Mouse (Mus musculus) MEL-GATA-1-ER (cell line): Measurements from ENCODE around the gene Myrip.
"Not testable (repeated sequence)": the region's sequence is repeated elsewhere in the genome, so short reads cannot be mapped to it uniquely, and the experiment has no call there.

Experiments used
- DNase-seq: peaks from one replicate; pipeline ENCODE4 v3.0.0-alpha.2; 2012; ENCODE audit warnings: low read depth; ENCODE audit errors: extremely low read depth

Myrip gene

GRCm38 (mm10) chr9:120395188-120395587 is 93.9 kb downstream of the Myrip start:
- no peak for DNase-seq

DNA sequence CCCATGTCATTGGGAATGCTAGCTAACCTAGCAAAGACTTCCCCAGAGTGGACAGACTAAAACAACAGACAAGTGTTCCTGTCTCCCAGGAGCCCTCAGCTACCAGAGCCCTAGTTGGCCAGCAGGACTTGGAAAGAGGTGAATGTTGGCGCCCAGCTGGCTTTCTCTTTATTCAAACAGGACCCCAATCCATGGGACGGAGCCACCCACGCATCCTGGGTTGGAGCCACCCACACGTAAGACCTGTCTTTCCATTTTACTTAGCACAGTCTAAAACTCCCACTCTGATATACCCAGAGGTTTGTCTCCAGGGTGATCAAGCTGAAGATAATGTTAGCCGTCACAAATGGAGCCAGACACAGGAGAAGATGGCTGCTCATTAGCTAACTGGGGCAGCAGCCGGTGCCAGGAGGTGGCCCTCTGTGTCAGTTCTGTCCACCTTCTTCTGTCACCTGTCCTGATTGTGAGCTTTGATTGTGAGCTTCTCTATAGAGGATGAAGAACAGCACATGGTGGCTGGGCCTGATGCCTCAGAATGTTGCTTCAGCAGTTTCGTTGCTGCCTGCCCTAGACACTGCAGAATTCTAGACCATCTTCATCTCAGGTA is 95.4 kb downstream of the Myrip start:
- no peak for DNase-seq

- DNase-seq, result no peak
Measured at GRCm38 (mm10) chr9:120398289-120398688, 97.0 kb downstream of the Myrip start.

GRCm38 (mm10) chr9:120399537-120399936 is 98.2 kb downstream of the Myrip start:
- DNase-seq, result not testable (repeated sequence)

GRCm38 (mm10) chr9:120402368-120402767 is 101.1 kb downstream of the Myrip start:
- no peak for DNase-seq

GRCm38 (mm10) chr9:120403661-120404060 is 102.3 kb downstream of the Myrip start:
- DNase-seq, result no peak

DNA sequence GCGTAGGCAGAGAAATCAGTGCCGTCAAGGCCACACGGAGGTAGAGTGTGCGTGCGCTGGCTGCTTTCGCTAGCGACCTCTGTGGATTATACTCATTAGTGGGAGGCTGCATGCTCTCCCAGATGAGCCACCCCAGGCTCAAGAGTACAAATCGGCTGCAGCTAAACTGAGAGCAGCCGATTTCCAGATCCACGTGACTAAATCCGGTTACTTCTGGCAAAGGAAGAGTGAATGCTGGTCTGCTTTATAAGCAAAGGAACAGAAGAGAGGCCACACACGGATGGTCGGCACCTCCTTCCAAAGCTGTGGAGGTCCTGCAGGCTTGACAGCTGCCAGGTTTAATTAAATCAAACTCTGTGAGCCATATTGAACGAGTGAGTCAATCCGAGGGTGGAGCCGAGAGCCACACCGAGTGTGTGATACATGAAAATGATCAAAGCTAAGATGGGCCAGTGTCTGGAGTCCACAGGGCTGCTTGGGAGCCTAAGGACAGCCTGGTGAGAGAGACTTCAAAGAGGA is 108.4 kb downstream of the Myrip start:
- no peak for DNase-seq

DNA sequence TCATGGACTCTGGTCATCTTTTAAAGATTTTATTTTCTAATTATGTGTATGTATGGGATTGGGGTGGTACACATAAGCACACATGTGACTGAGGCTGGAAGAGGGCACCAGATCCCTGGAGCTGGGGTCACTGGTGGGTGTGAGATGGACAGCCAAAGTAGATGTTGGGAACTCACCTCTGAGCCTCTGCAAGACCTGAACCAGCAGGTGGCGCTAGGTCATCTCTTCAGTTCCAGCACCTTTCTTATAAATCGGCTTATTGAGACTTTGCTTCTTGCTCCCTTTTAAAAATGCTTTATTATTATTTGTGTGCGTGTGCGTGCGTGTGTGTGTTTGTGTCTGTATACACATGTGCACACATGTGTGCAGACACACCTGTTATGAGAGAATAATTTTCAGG is 109.1 kb downstream of the Myrip start:
- DNase-seq, result no peak

- peak; percentile 62 for DNase-seq
Measured at GRCm38 (mm10) chr9:120415504-120415903, 114.2 kb downstream of the Myrip start.

DNA sequence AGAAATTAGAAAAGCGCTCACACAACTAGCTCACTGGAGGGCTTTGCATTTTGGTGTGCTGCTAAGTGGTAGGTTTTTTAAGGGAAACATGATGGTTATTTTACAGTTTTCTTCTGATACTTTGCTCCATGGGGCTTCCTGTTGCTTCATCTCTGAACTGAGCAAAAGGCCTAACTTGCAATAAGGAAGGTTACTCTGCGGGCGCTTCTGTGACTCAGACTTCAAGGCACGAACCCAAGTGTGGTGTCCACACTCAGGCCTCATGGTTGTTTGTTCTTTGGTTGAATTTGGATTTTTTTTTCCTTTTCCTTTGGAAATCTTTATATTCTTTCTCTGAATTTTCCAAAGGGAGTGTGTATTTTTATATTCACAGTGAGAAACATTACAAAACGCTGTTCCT is 114.8 kb downstream of the Myrip start:
- no peak for DNase-seq

DNA sequence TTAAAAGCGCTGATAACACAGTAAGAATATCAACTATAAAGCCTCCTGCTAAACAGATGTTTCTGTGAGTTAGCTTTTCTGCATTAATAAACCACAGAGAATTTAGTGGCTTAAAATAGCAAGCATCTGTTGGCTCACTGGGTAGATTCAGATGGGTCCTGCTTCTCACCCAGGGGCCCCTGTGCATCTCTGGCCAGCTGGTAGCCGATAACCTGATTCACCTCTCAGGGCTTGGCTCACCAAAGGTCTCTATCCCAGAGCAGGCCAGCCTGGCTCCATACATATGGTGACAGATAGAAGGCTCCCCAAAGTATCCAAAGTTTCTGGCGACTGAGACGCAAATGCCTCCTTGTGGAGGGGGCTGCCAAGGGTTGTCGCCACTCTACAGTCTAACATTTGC is 115.4 kb downstream of the Myrip start:
- DNase-seq, result no peak

DNA sequence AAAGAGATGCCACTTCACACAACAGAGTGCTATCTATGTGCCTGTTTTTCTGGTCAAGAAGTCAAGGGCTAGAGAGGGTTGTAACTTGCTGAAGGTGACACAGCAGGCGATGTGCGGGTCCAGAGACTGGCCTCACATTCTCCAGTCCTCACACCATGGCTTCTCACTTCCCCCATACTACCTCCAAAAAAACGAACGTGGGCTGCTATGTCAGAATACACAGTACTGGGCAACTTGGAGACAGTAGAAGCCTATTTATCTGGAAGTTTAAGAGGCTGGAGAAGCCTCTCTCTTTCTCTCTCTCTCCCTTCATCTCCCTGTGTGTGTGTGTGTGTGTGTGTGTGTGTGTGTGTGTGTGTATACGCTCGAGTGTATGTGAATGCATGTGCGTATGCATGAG is 117.3 kb downstream of the Myrip start:
- DNase-seq, result no peak

GRCm38 (mm10) chr9:120424567-120424966 is 123.3 kb downstream of the Myrip start:
- no peak for DNase-seq

- no peak for DNase-seq
Measured at GRCm38 (mm10) chr9:120425768-120426167, 124.5 kb downstream of the Myrip start.

DNA sequence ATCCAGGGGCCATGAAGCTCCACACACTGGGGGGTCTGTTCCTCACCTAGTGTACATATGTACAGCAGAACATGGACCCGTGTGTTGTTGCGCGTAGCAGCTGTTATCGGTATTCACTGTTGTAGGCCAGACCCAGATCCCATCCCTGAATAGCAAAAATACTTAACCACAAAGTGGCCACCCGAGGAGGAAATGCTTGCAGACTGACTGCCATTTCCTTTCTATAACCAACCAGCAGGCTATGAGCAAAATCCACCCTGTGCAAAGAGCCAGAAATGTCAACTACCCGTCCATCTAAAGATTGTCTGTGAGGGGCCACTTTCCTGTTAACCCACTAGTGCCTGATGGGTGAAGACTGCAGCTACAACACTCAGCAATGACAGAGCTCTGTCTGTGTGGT is 126.9 kb downstream of the Myrip start:
- no peak for DNase-seq

DNA sequence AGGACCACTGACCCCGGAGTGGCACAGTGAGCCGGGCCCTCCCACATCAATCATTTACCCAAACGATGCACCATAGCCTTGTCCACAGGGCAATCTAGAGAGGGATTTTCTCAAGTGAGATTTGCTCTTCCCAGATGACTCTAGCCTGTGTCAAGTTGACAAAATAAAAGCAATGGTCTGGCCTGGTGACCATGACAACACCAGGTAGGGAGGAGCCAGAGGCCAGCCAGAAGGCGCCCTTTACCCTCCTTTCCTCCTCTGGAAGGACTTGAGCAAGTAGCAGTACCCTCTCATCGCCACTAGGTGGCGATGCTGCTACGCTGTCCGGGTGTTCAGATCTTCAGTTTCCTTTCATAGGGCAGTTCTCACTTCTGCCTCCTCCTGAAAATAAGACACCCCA is 132.4 kb downstream of the Myrip start:
- peak; percentile 36 for DNase-seq

DNA sequence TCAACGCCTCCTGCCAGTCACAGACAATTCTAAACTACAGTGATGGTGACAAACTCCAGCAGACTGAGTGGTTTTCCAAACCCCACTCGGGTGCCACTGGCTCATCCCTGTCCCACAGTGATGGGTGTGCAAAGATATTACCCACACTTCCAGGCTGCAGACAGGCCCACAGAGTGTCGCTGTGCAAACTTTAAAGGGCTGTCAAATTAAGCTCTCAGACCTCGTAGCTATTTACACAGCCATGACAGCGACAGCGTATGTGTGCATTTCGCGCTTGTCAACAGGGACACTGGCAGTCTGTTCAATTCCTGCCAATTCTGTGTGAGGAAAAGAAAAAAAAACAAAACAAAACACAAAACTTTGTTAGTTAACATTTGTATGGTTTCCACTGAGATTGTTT is 134.5 kb downstream of the Myrip start:
- DNase-seq, result no peak

- no peak for DNase-seq
Measured at GRCm38 (mm10) chr9:120436854-120437253, 135.5 kb downstream of the Myrip start.

DNA sequence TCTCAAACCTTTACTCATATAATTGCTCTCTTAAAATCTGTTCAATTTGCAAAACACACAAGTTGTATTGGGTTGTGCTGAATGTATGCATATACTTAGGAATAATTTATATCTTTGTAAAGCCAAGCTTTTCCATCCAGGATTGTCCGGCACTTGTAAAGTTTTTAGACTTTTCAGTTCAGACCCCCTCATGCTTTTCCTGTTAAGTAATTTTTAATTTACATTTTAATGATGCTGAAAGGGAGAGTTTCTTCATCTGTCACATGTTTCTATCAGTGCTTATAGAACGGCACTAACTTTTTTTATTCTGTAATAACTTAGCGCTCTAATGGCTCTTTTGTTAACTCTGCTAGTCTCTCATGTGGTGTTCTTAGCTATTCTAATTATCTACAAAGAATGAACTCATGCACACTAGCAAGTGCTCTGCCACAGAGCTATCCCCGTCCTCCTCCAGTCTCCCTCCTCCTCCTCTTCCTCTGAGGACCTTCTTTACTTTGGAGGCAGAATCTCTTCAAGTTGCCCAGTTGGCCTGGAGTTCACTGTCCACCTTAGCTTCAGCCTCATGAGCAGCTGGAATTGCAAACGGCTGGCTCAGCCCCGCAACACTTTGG is 136.1 kb downstream of the Myrip start:
- DNase-seq, result no peak

DNA sequence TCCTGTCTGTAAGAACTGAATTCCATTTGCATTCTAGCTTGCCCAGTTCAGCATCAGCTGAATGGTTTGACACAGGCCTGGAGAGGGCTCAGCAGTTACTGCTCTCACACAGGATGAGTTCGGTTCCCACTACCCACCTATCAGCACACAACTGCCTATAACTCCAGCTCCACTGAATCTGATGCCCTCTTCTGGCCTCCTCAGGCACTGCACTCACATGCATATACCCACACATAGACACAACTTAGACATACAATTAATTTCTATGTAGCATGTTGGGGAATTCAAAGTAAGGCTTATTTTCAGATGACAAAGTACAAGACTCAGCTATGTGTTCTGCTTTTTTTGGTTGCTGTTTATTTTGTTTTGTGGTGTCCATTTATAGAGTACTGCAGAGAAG is 137.0 kb downstream of the Myrip start:
- DNase-seq, result no peak

GRCm38 (mm10) chr9:120438781-120439180 is 137.5 kb downstream of the Myrip start:
- DNase-seq, result no peak

DNA sequence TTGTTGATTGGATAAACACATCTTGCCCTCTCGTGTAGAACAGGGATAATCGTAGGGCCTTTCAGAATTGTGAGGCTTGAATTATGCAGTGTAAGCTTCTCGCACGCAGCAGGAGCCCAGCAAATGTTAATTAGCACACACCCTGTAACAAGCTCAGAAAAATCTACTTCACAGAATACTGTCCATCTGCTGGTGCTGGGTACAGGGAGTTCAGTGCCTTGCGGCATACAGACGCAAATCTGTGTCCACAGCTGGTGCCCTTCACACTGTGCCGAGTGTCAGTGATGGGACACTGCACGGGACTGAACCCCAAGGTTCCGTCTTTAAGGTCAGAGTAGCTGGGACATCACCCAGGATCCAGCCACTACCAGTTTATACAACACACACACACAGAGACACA is 143.3 kb downstream of the Myrip start:
- no peak for DNase-seq

DNA sequence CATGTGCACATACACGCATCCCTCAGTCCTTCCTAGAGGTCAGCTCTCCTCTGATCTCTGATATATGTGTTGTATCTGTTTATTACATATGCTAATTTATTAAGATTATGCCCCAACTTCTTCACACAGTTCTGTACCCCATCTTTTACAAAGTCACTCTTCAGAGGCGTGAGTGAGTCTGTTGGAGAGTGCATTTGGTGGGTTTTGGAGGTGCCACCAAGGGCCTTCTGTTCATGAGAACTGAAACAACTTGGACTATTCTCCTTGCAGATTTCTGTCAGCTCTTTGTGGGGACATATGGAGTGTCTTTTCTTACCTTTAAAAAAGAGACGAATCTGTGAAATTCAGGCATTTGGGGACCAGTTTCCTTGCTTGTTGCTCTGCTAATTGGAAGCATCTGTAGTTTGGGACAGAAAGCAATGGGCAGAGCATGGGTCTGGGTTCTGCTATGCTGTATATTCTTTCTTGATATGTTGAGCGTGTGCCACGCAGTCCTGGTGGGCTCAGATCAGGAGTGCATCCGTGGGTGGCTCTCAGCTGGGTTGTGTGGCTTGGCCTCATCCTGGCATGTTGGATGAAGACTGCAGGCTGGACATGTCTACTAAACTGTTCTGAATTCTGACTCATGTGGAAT is 148.5 kb downstream of the Myrip start:
- DNase-seq, result no peak
